Mouse (Mus musculus): ENCODE data around the gene Ccdc54.

DNA sequence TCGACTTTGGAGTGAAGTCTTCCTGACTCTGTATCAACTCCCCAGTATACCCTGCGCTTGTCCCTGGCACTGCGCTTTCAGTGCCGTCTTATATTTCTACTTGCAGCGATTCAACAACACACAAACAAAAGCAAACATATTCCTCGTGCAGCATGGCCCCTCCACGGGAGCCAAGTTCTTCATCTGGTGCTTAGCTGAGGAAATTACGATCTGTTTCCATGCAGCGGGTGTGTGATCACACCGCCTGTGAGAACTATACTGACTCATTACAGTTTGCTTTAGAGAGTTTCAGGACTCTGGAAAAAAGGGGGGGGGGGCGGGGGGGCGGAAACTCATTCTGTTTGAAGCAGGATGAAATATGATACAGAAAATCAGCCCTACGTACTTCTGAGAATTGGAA is 18.4 kb downstream of the Ccdc54 start:
- TF ChIP-seq EP300 (IDR thresholded peaks at IDR 0.05; ENCODE audit: low read depth) (no peak), CTCF (IDR thresholded peaks at IDR 0.05; ENCODE audit: low read depth) (no peak)
